Mouse (Mus musculus) forebrain, embryonic 16.5 days (tissue): ENCODE measurements around the gene Camk1d. TPM values are rescaled to one million over a fixed set of nuclear protein-coding genes. Genes with fewer than 3 reads are reported as not detected.
A peak's percentile ranks its signal among the peaks of the same experiment; 100 is the strongest.

Experiments
- ATAC-seq: fragments of 200-750 bp; cut with Nextera tagmentation; 2 replicates; pipeline ENCODE4 v1.8.0; 2017; ENCODE audit warnings: mild to moderate bottlenecking, moderate library complexity
- H3K27ac ChIP-seq: fragments of 300-500 bp; sonication (generic); 2 replicates; pipeline ENCODE4 v1.5.1; 2014; ENCODE audit warnings: low read length, control low read depth
- H3K27me3 ChIP-seq: fragments of 300-500 bp; sonication (generic); replicated peaks from 2 replicates; pipeline ENCODE4 v1.6.1; 2014; ENCODE audit warnings: low read length; ENCODE audit not compliant: control insufficient read depth, insufficient read depth
- H3K36me3 ChIP-seq: fragments of 300-500 bp; sonication (generic); 2 replicates; pipeline ENCODE4 v1.6.1; 2014; ENCODE audit not compliant: control insufficient read depth, insufficient read depth
- H3K4me1 ChIP-seq: fragments of 300-500 bp; sonication (generic); replicated peaks from 2 replicates; pipeline ENCODE4 v1.6.1; 2014; ENCODE audit warnings: low read length; ENCODE audit not compliant: control insufficient read depth, insufficient read depth
- H3K4me2 ChIP-seq: fragments of 300-500 bp; sonication (generic); 2 replicates; pipeline ENCODE4 v1.6.1; 2014; ENCODE audit warnings: mild to moderate bottlenecking, low read length, control low read depth
- H3K4me3 ChIP-seq: fragments of 300-500 bp; sonication (generic); replicated peaks from 2 replicates; pipeline ENCODE4 v1.5.1; 2014; ENCODE audit warnings: mild to moderate bottlenecking, low read length, control low read depth
- H3K9ac ChIP-seq: fragments of 300-500 bp; sonication (generic); replicated peaks from 2 replicates; pipeline ENCODE4 v1.6.1; 2014; ENCODE audit warnings: low read depth, low read length, control low read depth
- H3K9me3 ChIP-seq: fragments of 300-500 bp; sonication (generic); 2 replicates; pipeline ENCODE4 v1.6.1; 2016; ENCODE audit warnings: low read length; ENCODE audit not compliant: control insufficient read depth
- WGBS: fragments of 180-500 bp; shearing (Covaris S2); extraction: QIAGEN DNeasy Blood & Tissue Kit; methylation state at CpG from one replicate; pipeline ENCODE4 v1.1.7; 2014; 5-methylcytosine and 5-hydroxymethylcytosine counted together
- polyA plus RNA-seq: library from polyadenylated mRNA; unstranded; fragments of >200 nt; fragmentation: Nextera tagmentation; extraction: Ambion mirVana; gene quantifications from 2 replicates; pipeline ENCODE4 v1.2.1, GENCODE M21; 2015

Camk1d gene
- polyA plus RNA-seq, 1 experiment from 2014 or later: 10.6 TPM

DNA sequence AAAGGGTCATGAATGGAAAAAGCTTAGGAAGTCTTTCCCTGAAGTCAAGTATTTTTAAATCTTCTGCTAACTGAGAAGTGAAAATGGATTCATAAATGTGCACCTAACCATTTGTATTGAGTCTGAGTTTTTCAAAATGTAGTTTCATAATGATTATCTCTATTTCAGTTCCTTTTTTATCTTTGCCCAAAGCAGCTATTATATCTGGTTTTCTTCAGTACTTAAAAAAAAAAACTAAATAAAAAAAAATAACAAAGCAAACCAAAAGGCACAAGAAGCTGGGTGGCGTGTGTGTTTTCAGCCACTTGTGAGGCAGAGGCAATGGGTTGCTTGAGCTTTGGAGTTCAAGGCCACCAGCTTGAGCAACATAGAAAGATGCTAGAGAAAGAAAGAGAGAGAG lies 26.6 kb upstream of the Camk1d start:
- Histone ChIP-seq H3K36me3 (no peaks in the 10 kb centered on the region), H3K4me1 (peaks cover 4% of the 10 kb centered on the region; the same call in 1 of the 2 replicates), H3K4me2 (no peak overlapping the region), H3K27ac (no peak overlapping the region), H3K9ac (no peak overlapping the region), H3K27me3 (no peaks in the 10 kb centered on the region), H3K4me3 (no peak overlapping the region), H3K9me3 (0 out of 2 replicates have a peak, but pooled peaks cover 3% of the 10 kb centered on the region)
- 70% methylated on average over 1 of the region's 1 CpGs for WGBS
- ATAC-seq: no peak

DNA sequence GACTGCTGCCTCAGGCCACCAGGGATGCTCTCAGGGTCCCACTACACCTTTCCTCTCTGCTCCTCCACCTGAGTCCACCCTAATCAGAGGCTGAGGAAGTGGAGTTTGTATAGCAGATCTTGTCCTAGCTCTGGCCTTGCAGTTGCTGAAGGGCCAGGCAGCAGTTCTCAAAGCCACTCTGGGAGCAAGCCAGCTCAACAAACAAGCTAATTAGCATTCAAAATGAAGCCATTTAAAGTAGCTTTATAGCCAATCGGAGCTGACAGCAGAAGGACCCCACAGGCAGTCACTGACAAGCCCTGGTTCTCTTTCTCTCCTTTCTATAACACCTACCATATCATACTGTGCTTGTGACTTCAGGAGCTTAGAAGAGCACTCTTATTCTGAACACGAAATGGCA lies 21.6 kb upstream of the Camk1d start:
- 10% methylated on average over 2 of the region's 2 CpGs for WGBS
- Histone ChIP-seq H3K9me3 (no peaks in the 10 kb centered on the region), H3K4me3 (no peak overlapping the region), H3K27ac (no peak overlapping the region), H3K36me3 (no peaks in the 10 kb centered on the region), H3K4me1 (peaks cover 13% of the 10 kb centered on the region), H3K27me3 (no peaks in the 10 kb centered on the region), H3K4me2 (no peak overlapping the region), H3K9ac (no peak overlapping the region)
- ATAC-seq: peak; percentile 18; the same call in 1 of the 2 replicates

DNA sequence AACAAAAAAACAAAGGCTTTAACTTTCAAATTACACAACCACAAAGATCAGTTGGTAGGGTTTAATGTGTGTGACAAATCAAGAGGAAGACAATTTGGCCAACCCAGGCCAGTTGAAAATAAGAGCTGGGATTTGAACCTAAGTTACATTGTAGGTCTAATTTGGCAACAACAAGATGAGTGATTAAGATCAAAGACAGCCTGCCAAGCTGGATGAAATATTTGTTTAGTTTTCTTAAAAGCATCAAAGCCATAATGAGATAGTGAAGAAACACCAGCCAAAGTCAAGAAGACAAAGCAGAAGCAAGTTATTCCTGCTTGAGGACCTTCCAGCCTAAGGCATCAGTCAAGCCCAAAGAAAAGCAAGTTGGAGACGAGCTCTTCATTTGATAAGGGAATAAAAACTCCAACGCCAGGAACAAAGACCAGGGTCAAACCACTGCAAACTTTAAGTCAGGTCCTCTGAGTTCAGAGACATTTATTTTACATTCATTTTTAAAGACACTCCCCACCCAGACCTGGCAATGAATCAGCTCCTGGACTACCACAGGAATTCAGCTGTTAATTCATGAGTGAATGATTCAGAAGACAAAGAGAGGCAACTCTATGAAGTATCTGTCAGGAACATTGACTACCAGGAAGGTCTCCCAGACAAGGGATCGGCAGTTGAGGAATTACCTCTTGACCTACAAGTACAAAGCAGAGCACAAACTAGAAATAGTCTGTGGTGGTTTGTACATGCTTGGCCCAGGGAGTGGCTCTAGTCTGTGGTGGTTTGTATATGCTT lies 19.2 kb upstream of the Camk1d start:
- no peak for ATAC-seq
- H3K27me3 ChIP-seq: no peaks in the 10 kb centered on the region
- peaks cover 25% of the 10 kb centered on the region for H3K4me1 ChIP-seq
- whole genome bisulfite sequencing: 69% methylated on average over 3 of the region's 3 CpGs
- H3K9ac ChIP-seq: no peak overlapping the region
- no peaks in the 10 kb centered on the region for H3K36me3 ChIP-seq
- H3K4me2 ChIP-seq: no peak overlapping the region
- H3K4me3 ChIP-seq: no peak overlapping the region
- no peak overlapping the region for H3K27ac ChIP-seq
- no peaks in the 10 kb centered on the region for H3K9me3 ChIP-seq

DNA sequence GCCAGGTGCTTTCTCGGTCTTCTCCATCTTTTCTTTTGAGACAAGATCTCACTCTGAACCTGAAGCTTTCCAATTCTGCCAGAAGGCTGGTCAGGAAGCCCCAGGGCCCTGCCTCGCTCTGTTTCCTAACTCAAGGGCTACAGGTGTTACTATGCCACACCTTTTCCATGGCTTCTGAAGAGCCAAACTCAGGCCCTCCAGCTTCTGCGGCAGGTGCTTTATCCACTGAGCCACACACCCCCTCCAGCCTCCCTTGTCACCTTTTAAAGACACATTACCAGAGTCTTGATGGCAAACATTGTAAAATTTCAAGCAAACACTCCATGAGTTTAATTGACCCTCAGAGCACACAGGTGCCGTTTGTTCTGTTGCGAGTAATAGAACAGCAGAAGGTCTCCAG lies 17.7 kb upstream of the Camk1d start:
- no peak for ATAC-seq
- Histone ChIP-seq H3K4me1 (peaks cover 25% of the 10 kb centered on the region), H3K9ac (no peak overlapping the region), H3K4me2 (no peak overlapping the region), H3K4me3 (no peak overlapping the region), H3K27me3 (no peaks in the 10 kb centered on the region), H3K27ac (no peak overlapping the region), H3K36me3 (no peaks in the 10 kb centered on the region), H3K9me3 (no peaks in the 10 kb centered on the region)
- WGBS: 92% methylated on average over 5 of the region's 5 CpGs

DNA sequence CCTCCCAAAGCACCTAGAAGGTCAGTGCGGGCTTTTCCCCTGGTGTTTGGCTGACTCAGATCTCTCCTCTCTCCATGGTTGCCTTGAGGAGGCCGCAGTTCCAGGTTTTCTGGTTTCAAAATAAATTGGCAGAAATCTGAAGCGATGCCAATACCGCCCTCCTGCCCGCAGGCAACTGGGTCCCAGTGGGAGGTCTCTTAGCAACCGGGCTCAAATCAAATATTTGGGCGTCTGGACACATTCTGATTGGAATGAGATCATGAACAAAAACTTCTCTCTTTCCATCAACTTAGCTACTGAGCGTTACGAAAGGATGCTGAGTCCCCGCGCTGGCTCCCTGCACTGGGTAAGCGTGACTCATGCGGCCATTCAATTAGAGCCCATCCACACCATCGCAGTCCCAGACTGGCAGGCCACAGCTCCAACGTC lies 16.1 kb upstream of the Camk1d start:
- H3K36me3 ChIP-seq: no peaks in the 10 kb centered on the region
- H3K27ac ChIP-seq: no peak overlapping the region
- H3K4me1 ChIP-seq: peaks cover 22% of the 10 kb centered on the region
- WGBS: 19% methylated on average over 15 of the region's 15 CpGs
- no peak overlapping the region for H3K4me3 ChIP-seq
- no peak overlapping the region for H3K9ac ChIP-seq
- H3K9me3 ChIP-seq: no peaks in the 10 kb centered on the region
- H3K4me2 ChIP-seq: peak overlapping the region; percentile 4; the same call in 1 of the 2 replicates
- peak; percentile 91 for ATAC-seq
- H3K27me3 ChIP-seq: no peaks in the 10 kb centered on the region

DNA sequence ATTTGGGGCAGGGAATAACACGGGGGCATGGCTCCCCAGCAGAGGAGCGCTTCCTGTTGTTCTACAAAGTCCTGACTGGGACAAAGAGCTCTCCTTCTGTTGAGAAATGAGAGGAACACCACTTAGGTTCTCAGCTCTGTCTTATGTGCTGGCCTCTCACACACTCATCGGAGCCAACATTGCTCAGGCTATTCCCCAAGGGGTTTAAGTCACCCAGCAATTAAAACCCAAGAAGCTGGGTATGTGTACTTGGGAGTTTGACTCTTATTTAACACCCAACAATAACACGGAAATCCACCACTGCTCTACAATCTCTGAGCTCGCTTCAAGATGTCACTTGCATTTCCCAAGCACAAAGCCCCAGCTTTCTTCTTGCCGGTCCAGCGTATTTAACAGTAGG lies 15.6 kb upstream of the Camk1d start:
- Histone ChIP-seq H3K4me1 (peaks cover 27% of the 10 kb centered on the region), H3K4me3 (no peak overlapping the region), H3K9ac (no peak overlapping the region), H3K4me2 (no peak overlapping the region), H3K27ac (no peak overlapping the region), H3K9me3 (no peaks in the 10 kb centered on the region), H3K36me3 (no peaks in the 10 kb centered on the region), H3K27me3 (no peaks in the 10 kb centered on the region)
- no peak for ATAC-seq
- 52% methylated on average over 7 of the region's 7 CpGs for WGBS

DNA sequence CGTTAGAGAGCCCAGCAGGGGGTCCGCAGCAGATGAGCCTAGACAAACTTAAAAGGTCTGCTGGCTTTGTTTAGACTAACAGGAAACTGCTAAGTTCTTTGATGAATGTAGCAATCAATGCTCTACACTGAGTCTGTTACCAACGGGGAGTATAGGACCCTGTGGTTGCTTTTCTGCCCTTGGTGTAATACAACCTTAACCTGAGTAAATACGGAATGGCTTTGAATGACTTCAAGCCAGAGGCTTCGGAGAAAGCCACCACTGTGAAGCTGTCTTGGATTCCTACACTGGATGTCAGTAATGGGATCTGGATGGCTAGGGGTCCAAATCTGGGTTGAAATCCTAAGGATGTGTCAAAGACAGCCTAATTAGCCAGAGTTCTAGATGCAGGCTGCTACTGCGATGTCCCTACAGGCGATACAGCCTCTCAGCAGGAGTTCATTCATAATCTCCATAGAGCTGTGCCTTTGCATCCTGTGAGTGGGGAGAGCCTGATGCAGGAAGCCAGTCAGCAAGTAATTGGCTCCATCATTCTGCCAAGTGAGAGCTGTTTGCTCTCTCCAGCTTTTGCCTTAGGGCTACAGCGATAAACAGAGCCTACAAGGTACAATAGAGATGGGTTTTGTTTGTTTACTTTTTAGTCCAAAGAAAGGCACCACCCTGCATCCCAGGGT lies 10.8 kb upstream of the Camk1d start:
- H3K27ac ChIP-seq: 0 out of 2 replicates have a peak overlapping the region, but pooled peaks have one; percentile 17
- H3K9me3 ChIP-seq: no peaks in the 10 kb centered on the region
- H3K4me3 ChIP-seq: no peak overlapping the region
- peak; percentile 79 for ATAC-seq
- H3K4me2 ChIP-seq: 0 out of 2 replicates have a peak overlapping the region, but pooled peaks have one; percentile 18
- no peak overlapping the region for H3K9ac ChIP-seq
- H3K36me3 ChIP-seq: no peaks in the 10 kb centered on the region
- no peaks in the 10 kb centered on the region for H3K27me3 ChIP-seq
- 10% methylated on average over 8 of the region's 8 CpGs for WGBS
- peaks cover 16% of the 10 kb centered on the region for H3K4me1 ChIP-seq

DNA sequence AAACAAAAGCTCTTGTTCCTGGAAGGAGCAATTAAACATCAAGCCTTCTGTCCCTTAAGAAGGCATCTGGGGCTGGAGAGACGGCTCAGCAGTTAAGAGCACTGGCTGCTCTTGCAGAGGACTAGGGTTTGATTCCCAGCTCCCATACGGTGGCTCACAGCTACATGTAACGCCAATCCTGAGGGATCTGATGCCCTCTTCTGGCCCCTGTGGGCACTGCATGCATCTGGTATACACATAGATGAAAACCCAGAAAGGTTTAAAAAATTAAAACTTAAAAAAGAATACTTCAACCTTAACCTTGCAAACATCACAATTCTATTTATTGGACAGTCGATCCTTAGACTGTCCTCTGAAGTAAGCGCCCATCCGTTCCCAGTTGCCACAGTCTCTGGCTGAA lies 3.4 kb upstream of the Camk1d start:
- 89% methylated on average over 6 of the region's 6 CpGs for WGBS

DNA sequence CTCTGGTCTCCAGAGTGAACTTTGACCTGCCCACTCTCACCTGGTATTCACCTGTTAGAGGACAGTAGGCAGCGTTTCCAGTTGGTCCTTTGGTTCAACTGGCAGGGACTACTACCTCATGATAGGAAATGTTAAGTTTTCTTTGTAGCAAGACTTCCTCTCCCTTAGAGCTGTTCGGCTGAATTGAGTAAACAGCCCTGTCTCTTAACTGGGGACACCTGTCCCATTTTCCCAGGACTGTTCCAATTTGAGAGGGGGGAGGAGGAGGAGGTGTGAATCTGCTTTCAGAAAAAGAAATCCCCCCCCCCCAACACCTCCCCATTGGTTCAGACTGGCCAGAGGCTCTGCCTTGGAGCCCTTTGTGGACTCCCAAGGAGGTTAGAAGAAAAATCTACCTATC lies 1.2 kb upstream of the Camk1d start:
- no peaks in the 10 kb centered on the region; the same call in 1 of the 2 replicates for H3K27me3 ChIP-seq
- peak overlapping the region; percentile 58 for H3K4me3 ChIP-seq
- peaks cover 19% of the 10 kb centered on the region for H3K4me1 ChIP-seq
- ATAC-seq: no peak
- H3K9ac ChIP-seq: no peak overlapping the region
- H3K4me2 ChIP-seq: no peak overlapping the region; the same call in 1 of the 2 replicates
- H3K27ac ChIP-seq: no peak overlapping the region
- 19% methylated on average over 2 of the region's 2 CpGs for WGBS
- H3K36me3 ChIP-seq: no peaks in the 10 kb centered on the region
- H3K9me3 ChIP-seq: peaks cover 3% of the 10 kb centered on the region; the same call in 1 of the 2 replicates

More for the DNA sequence above, 3.4 kb upstream of the Camk1d start:
- ATAC-seq: no peak
- Histone ChIP-seq H3K36me3 (no peaks in the 10 kb centered on the region), H3K9ac (no peak overlapping the region), H3K4me2 (no peak overlapping the region), H3K27ac (no peak overlapping the region), H3K4me3 (no peak overlapping the region), H3K27me3 (no peaks in the 10 kb centered on the region), H3K4me1 (peaks cover 13% of the 10 kb centered on the region), H3K9me3 (peaks cover 3% of the 10 kb centered on the region; the same call in 1 of the 2 replicates)
